Mouse (Mus musculus) adrenal gland, adult 8-10 months (tissue): ENCODE data around the gene Cyp4v3. TPM values are rescaled to one million over a fixed set of nuclear protein-coding genes. Genes with fewer than 3 reads are reported as not detected.

Source experiments
- total RNA-seq, 4 experiments: library from RNA; stranded (reverse); gene quantifications; 2 replicates each; pipeline ENCODE4 v1.2.4; 2022

Gene Cyp4v3
- total RNA-seq, 4 experiments from 2014 or later: 24.4 to 34.4 (median 27.8) TPM

Other genes with a start within 250 kb of the Cyp4v3 start
- gene F11, start 71.2 kb downstream of the Cyp4v3 start, total RNA-seq: under 1 TPM in 1 of 4 experiments, not detected in 3; 0.12 TPM
- under 1 TPM in 3 of 4 experiments, not detected in 1; 0.06 to 0.16 (median 0.07) TPM for gene Klkb1, start 38.4 kb downstream of the Cyp4v3 start, total RNA-seq
- gene Gm45753, start 24.8 kb downstream of the Cyp4v3 start, total RNA-seq: under 1 TPM in 1 of 4 experiments, not detected in 3; 0.10 TPM
- 10 to 100 TPM; 11.4 to 13.9 (median 12.5) TPM for gene Fam149a, start 49.1 kb upstream of the Cyp4v3 start, total RNA-seq
- gene Tlr3, start 77.9 kb upstream of the Cyp4v3 start, total RNA-seq: 10 to 100 TPM in 2 of 4 experiments, 1 to 10 TPM in 2; 4.5 to 11.1 (median 9.4) TPM
- 100 to 1,000 TPM; 134 to 286 (median 185) TPM for gene Sorbs2, start 174.6 kb upstream of the Cyp4v3 start, total RNA-seq